Mouse (Mus musculus): ENCODE measurements around the gene Ccdc32. TPM values are rescaled to one million over a fixed set of nuclear protein-coding genes. Genes with fewer than 3 reads are reported as not detected.

Gene Ccdc32
- total RNA-seq, 1 experiment from 2014 or later = 15.7 TPM

Other genes with a start within 250 kb of the Ccdc32 start
- not detected in 2 replicates for gene Disp2, start 249.7 kb downstream of the Ccdc32 start, total RNA-seq (2017)
- 124 and 177 TPM in 2 replicates for gene Knstrn, start 215.4 kb downstream of the Ccdc32 start, total RNA-seq (2017)
- gene Ivd, start 167.4 kb downstream of the Ccdc32 start, total RNA-seq (2017) = 23.8 and 36.2 TPM in 2 replicates
- 5.3 and 8.4 TPM in 2 replicates for gene Bahd1, start 129.0 kb downstream of the Ccdc32 start, total RNA-seq (2017)
- gene Chst14, start 102.9 kb downstream of the Ccdc32 start, total RNA-seq (2017) = 2.9 and 3.9 TPM in 2 replicates
- gene Rpusd2, start 5.4 kb upstream of the Ccdc32 start, total RNA-seq (2017) = 22.3 and 22.8 TPM in 2 replicates
- 91.2 and 91.3 TPM in 2 replicates for gene Knl1, start 17.7 kb upstream of the Ccdc32 start, total RNA-seq (2017)
- gene Rad51, start 83.4 kb upstream of the Ccdc32 start, total RNA-seq (2017) = 29.3 and 33.2 TPM in 2 replicates
- gene Rmdn3, start 127.6 kb upstream of the Ccdc32 start, total RNA-seq (2017) = 38.4 and 44.1 TPM in 2 replicates
- gene Gchfr, start 138.4 kb upstream of the Ccdc32 start, total RNA-seq (2017) = not detected in 2 replicates
- gene Gm14137, start 145.1 kb upstream of the Ccdc32 start, total RNA-seq (2017) = not detected in 2 replicates
- 51.6 and 59.1 TPM in 2 replicates for gene Zfyve19, start 179.2 kb upstream of the Ccdc32 start, total RNA-seq (2017)
- 41.5 and 46.6 TPM in 2 replicates for gene Dnajc17, start 179.4 kb upstream of the Ccdc32 start, total RNA-seq (2017)
- not detected in 2 replicates for gene Ppp1r14d, start 200.5 kb upstream of the Ccdc32 start, total RNA-seq (2017)
- gene Spint1, start 208.0 kb upstream of the Ccdc32 start, total RNA-seq (2017) = 0.18 TPM in 1 of 2 replicates, not detected in the other
- 0.05 TPM in 1 of 2 replicates, not detected in the other for gene Rhov, start 241.9 kb upstream of the Ccdc32 start, total RNA-seq (2017)